Mouse (Mus musculus) kidney, postnatal 0 days (tissue): ENCODE data around the gene Traf3ip1. TPM values are rescaled to one million over a fixed set of nuclear protein-coding genes. Genes with fewer than 3 reads are reported as not detected.
A peak's percentile ranks its signal among the peaks of the same experiment; 100 is the strongest.

Experiments used
- ATAC-seq: fragments of 200-750 bp; cut with Nextera tagmentation; replicated peaks from 2 replicates; pipeline ENCODE4 v1.8.0; 2017; ENCODE audit warnings: low read depth, moderate number of reproducible peaks, moderate TSS enrichment, moderate library complexity; ENCODE audit not compliant: low FRiP score
- DNase-seq: peaks from one replicate; pipeline ENCODE4 v3.0.0-alpha.2; 2016; ENCODE audit warnings: low spot score
- H3K27ac ChIP-seq: fragments of 300-500 bp; sonication (generic); 2 replicates; pipeline ENCODE4 v1.5.1; 2014; ENCODE audit warnings: mild to moderate bottlenecking
- H3K27me3 ChIP-seq: fragments of 300-500 bp; sonication (generic); 2 replicates; pipeline ENCODE4 v1.6.1; 2014; ENCODE audit warnings: low read length, mixed read lengths; ENCODE audit not compliant: insufficient read depth
- H3K36me3 ChIP-seq: fragments of 300-500 bp; sonication (generic); 2 replicates; pipeline ENCODE4 v1.6.1; 2014; ENCODE audit warnings: low read length, mixed read lengths; ENCODE audit not compliant: insufficient read depth
- H3K4me1 ChIP-seq: fragments of 300-500 bp; sonication (generic); replicated peaks from 2 replicates; pipeline ENCODE4 v1.6.1; 2014; ENCODE audit warnings: antibody characterized with exemption, low read length, mixed read lengths; ENCODE audit not compliant: insufficient read depth
- H3K4me2 ChIP-seq: fragments of 300-500 bp; sonication (generic); 2 replicates; pipeline ENCODE4 v1.6.1; 2014; ENCODE audit warnings: mild to moderate bottlenecking, low read length, moderate library complexity, mixed read lengths
- H3K4me3 ChIP-seq: fragments of 300-500 bp; sonication (generic); replicated peaks from 2 replicates; pipeline ENCODE4 v1.5.1; 2014; ENCODE audit warnings: low read depth, low read length
- H3K9ac ChIP-seq: fragments of 300-500 bp; sonication (generic); 2 replicates; pipeline ENCODE4 v1.6.1; 2014; ENCODE audit warnings: low read depth, low read length
- H3K9me3 ChIP-seq: fragments of 300-500 bp; sonication (generic); replicated peaks from 2 replicates; pipeline ENCODE4 v1.6.1; 2016; ENCODE audit warnings: low read length, inconsistent platforms, mixed read lengths
- CTCF ChIP-seq: IDR thresholded peaks from 2 replicates; pipeline ENCODE4 v1.5.1; 2016; ENCODE audit warnings: antibody characterized with exemption, low read depth, mild to moderate bottlenecking, moderate library complexity
- WGBS: fragments of 180-500 bp; shearing (Covaris S2); extraction: QIAGEN DNeasy Blood & Tissue Kit; methylation state at CpG from one replicate; pipeline ENCODE4 v1.1.7; 2014; 5-methylcytosine and 5-hydroxymethylcytosine counted together
- polyA plus RNA-seq: library from polyadenylated mRNA; unstranded; fragments of >200 nt; fragmentation: Nextera tagmentation; extraction: Ambion mirVana; gene quantifications from 2 replicates; pipeline ENCODE4 v1.2.1, GENCODE M21; 2015

Gene Traf3ip1
- polyA plus RNA-seq, 1 experiment from 2014 or later: 6.3 TPM

DNA sequence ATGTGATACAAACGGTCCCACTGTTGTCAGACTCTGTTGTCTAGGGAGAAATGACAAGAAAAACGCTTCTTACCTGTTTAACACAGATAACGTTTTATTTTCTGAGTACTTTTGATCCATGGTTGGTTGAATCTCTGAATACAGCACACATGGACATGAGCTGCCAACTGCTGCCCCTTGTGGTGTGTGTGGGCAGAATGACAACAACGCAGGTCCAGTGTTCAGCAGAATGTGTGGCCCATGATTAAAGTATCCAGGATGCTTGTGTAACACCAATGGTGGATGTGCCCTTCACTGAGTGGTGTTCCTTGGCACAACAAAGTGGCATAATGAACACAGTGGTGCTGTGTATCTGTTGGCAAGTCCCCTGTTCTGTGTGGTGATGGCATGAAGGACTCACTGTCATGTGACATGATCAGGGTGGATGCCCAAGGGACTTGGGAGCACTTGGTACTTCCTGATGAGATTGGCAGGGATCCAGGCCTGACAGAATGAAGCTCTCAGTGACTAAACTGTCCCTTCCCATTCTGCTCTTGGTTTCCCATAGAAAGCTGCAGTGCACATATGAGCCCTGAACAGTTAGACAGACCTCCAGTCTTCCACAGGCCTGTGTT lies 68.6 kb downstream of the Traf3ip1 start:
- no peak for ATAC-seq
- Histone ChIP-seq H3K4me1 (no peaks in the 10 kb centered on the region), H3K27me3 (no peaks in the 10 kb centered on the region), H3K9me3 (no peaks in the 10 kb centered on the region), H3K9ac (no peak overlapping the region), H3K27ac (no peak overlapping the region), H3K4me2 (no peak overlapping the region), H3K4me3 (no peak overlapping the region), H3K36me3 (no peaks in the 10 kb centered on the region)
- no peak for TF ChIP-seq CTCF
- no peak for DNase-seq
- 86% methylated on average over 4 of the region's 4 CpGs for WGBS

DNA sequence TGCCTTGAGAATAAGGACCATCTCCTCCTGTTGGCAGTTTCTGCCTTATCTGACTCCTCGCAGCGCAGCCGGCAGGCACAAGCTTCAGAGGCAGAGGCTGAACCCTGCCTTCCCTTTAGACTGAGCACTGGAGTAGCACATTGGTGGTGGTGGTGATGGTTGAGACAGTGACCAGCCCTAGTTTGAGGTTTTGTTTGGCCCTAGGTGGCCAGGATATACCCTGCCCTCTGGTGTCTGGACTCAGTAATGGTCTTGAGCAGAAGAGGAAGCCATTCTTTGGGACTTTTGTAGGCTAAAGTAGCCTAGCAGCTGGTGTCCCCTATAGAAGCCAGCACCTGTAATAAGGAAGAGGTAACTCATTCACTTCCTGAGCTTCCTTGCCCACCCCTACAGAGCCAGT lies 69.6 kb downstream of the Traf3ip1 start:
- Histone ChIP-seq H3K9ac (no peak overlapping the region), H3K36me3 (no peaks in the 10 kb centered on the region), H3K9me3 (no peaks in the 10 kb centered on the region), H3K27ac (no peak overlapping the region), H3K4me1 (no peaks in the 10 kb centered on the region), H3K4me2 (no peak overlapping the region), H3K4me3 (no peak overlapping the region), H3K27me3 (no peaks in the 10 kb centered on the region)
- ATAC-seq (0 out of 2 replicates have a peak, but pooled peaks have one; percentile 40), DNase-seq (peak; percentile 62)
- peak; percentile 69 for TF ChIP-seq CTCF
- WGBS: 71% methylated on average over 3 of the region's 3 CpGs

DNA sequence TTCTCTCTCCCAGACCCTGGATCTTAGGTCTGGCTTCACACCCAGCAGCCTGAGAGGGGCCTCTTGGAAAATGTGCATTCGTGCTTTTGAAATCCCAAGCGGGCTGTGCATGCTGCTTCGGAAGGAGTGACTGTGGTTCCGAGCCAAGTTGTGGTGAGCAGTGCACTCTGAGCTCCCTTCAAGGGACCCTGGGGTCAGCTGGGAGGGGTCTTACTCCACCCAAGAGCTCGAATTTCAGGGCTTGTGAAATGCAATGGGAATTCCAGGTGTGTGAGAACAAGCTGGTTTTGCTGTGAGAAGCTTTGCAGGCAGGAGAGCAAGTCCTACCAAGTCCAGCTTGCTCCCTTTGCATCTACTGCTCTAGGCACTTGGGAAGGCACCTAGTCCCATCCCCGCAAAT lies 70.2 kb downstream of the Traf3ip1 start:
- ATAC-seq: no peak

DNA sequence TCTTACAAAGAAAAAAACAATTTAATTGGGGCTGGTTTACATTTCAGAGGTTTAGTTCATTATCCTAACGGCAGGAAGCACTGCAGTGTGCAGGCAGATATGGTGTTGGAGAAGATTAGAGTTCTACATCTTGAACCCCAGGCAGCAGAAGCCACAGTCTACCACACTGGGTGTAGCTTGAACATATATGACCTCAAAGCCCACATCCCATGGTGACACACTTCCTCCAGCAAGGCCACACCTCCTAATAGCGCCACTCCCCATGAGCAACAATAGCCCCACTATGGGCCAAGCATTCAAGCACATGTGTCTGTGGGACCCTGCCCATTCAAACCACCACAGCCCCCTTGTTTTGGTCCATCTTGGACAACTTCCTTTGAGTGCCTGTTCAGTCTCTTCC lies 72.8 kb downstream of the Traf3ip1 start:
- no peak for DNase-seq
- H3K4me1 ChIP-seq: no peaks in the 10 kb centered on the region
- no peaks in the 10 kb centered on the region for H3K9me3 ChIP-seq
- no peak overlapping the region for H3K4me2 ChIP-seq
- TF ChIP-seq CTCF: no peak
- 80% methylated on average over 2 of the region's 2 CpGs for WGBS
- no peak overlapping the region for H3K27ac ChIP-seq
- no peaks in the 10 kb centered on the region for H3K36me3 ChIP-seq
- ATAC-seq: no peak
- no peak overlapping the region for H3K4me3 ChIP-seq
- no peak overlapping the region for H3K9ac ChIP-seq
- no peaks in the 10 kb centered on the region for H3K27me3 ChIP-seq

More for the DNA sequence above, 70.2 kb downstream of the Traf3ip1 start:
- WGBS: 38% methylated on average over 6 of the region's 6 CpGs
- Histone ChIP-seq H3K9ac (no peak overlapping the region), H3K4me1 (no peaks in the 10 kb centered on the region), H3K4me2 (no peak overlapping the region), H3K36me3 (no peaks in the 10 kb centered on the region), H3K9me3 (no peaks in the 10 kb centered on the region), H3K27me3 (no peaks in the 10 kb centered on the region), H3K4me3 (no peak overlapping the region), H3K27ac (no peak overlapping the region)
- DNase-seq: no peak
- TF ChIP-seq CTCF: no peak

DNA sequence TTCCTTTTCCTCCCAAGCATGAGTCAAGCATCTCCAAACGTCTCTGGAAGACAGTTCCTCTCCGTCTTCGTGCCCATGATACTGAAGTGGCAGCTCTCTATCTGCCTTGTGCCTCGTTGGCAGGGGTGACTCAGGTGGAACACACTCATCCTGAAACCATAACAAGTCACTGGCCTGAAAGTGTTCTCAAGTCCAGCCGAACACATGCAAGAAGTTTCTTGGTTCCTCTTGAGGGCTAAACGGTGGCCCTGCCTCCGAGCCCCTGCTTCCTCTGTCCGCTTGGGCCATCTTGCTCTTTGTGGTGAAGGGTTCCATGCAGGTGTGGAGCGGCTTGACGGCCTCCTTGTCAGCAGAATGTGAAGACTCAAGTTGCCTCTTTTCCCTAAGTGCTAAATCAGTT lies 78.0 kb downstream of the Traf3ip1 start:
- DNase-seq (no peak), ATAC-seq (no peak)
- Histone ChIP-seq H3K36me3 (no peaks in the 10 kb centered on the region), H3K4me2 (no peak overlapping the region), H3K4me3 (no peak overlapping the region), H3K9ac (no peak overlapping the region), H3K27ac (no peak overlapping the region), H3K4me1 (no peaks in the 10 kb centered on the region), H3K27me3 (no peaks in the 10 kb centered on the region), H3K9me3 (no peaks in the 10 kb centered on the region)
- WGBS: 77% methylated on average over 10 of the region's 10 CpGs
- TF ChIP-seq CTCF: no peak

DNA sequence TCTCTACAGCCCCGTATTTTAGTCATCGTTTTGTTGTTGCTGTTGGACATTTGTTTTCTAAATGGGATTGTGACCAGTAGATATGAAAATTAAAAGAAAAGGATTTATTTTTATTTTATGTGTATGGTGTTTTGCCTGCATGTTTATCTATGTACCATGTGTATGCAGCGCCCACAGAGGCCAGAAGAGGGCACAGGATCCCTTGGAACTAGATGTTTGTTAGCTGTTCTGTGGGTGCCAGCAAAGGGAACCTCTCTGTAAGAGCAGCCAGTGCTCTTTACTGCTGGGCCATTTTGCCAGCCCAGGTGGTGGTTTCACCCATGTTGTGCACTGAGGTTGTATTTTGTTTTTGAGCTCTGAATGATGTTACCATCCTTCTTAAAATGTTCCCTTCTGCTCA lies 79.8 kb downstream of the Traf3ip1 start:
- Histone ChIP-seq H3K9me3 (no peaks in the 10 kb centered on the region), H3K36me3 (no peaks in the 10 kb centered on the region), H3K4me1 (no peaks in the 10 kb centered on the region), H3K27me3 (no peaks in the 10 kb centered on the region), H3K4me3 (no peak overlapping the region), H3K9ac (no peak overlapping the region), H3K27ac (no peak overlapping the region), H3K4me2 (no peak overlapping the region)
- 71% methylated on average over 3 of the region's 3 CpGs for WGBS
- ATAC-seq: no peak
- DNase-seq: peak; percentile 70
- TF ChIP-seq CTCF: peak; percentile 85
